Mouse (Mus musculus): ENCODE measurements around the gene Stn1. TPM values are rescaled to one million over a fixed set of nuclear protein-coding genes. Genes with fewer than 3 reads are reported as not detected.
A peak's percentile ranks its signal among the peaks of the same experiment; 100 is the strongest.

The Stn1 gene
- polyA plus RNA-seq, 1 experiment from 2014 or later, result 49.7 TPM

- ATAC-seq (ENCODE audit: insufficient read depth, low FRiP score), result peak; percentile 67
- H3K36me3 ChIP-seq (ENCODE audit: control insufficient read depth, insufficient read depth, low read length), result no peaks in the 10 kb centered on the region
- peak overlapping the region; percentile 80 for H3K4me3 ChIP-seq (replicated peaks; ENCODE audit: low read length)
- peaks cover 37% of the 10 kb centered on the region for H3K4me1 ChIP-seq (ENCODE audit: control insufficient read depth, insufficient read depth, low read length)
- peak overlapping the region; percentile 92 for H3K9ac ChIP-seq (ENCODE audit: low read length)
- under 1% methylated on average over 46 of the region's 46 CpGs for WGBS
- H3K9me3 ChIP-seq (replicated peaks; ENCODE audit: control insufficient read depth, low read length), result no peaks in the 10 kb centered on the region
- H3K4me2 ChIP-seq (ENCODE audit: low read depth, low read length), result peak overlapping the region; percentile 96
- no peaks in the 10 kb centered on the region for H3K27me3 ChIP-seq (ENCODE audit: control insufficient read depth, insufficient read depth, low read length)
- H3K27ac ChIP-seq (ENCODE audit: low read length), result peak overlapping the region; percentile 88
Observed at GRCm38 (mm10) chr19:47463636-47464303, 73.5 kb downstream of the Stn1 start.

- Histone ChIP-seq H3K27me3 (ENCODE audit: control insufficient read depth, insufficient read depth, low read length) (no peaks in the 10 kb centered on the region), H3K9ac (ENCODE audit: low read length) (peak overlapping the region; percentile 92), H3K36me3 (ENCODE audit: control insufficient read depth, insufficient read depth, low read length) (no peaks in the 10 kb centered on the region), H3K27ac (ENCODE audit: low read length) (peak overlapping the region; percentile 88), H3K4me2 (ENCODE audit: low read depth, low read length) (peak overlapping the region; percentile 96), H3K4me3 (replicated peaks; ENCODE audit: low read length) (peak overlapping the region; percentile 80), H3K4me1 (ENCODE audit: control insufficient read depth, insufficient read depth, low read length) (peaks cover 43% of the 10 kb centered on the region), H3K9me3 (replicated peaks; ENCODE audit: control insufficient read depth, low read length) (no peaks in the 10 kb centered on the region)
- ATAC-seq (ENCODE audit: insufficient read depth, low FRiP score), result no peak
- 3% methylated on average over 13 of the region's 13 CpGs for WGBS
Observed at GRCm38 (mm10) chr19:47463206-47463605, 74.1 kb downstream of the Stn1 start.

GRCm38 (mm10) chr19:47462725-47463124 lies 74.6 kb downstream of the Stn1 start:
- peak overlapping the region; percentile 96 for H3K4me2 ChIP-seq (ENCODE audit: low read depth, low read length)
- H3K9me3 ChIP-seq (replicated peaks; ENCODE audit: control insufficient read depth, low read length), result no peaks in the 10 kb centered on the region
- peak overlapping the region; percentile 92 for H3K9ac ChIP-seq (ENCODE audit: low read length)
- no peak overlapping the region for H3K27ac ChIP-seq (ENCODE audit: low read length)
- H3K36me3 ChIP-seq (ENCODE audit: control insufficient read depth, insufficient read depth, low read length), result no peaks in the 10 kb centered on the region
- WGBS, result 29% methylated on average over 6 of the region's 6 CpGs
- H3K27me3 ChIP-seq (ENCODE audit: control insufficient read depth, insufficient read depth, low read length), result no peaks in the 10 kb centered on the region
- no peak for ATAC-seq (ENCODE audit: insufficient read depth, low FRiP score)
- peak overlapping the region; percentile 80 for H3K4me3 ChIP-seq (replicated peaks; ENCODE audit: low read length)
- H3K4me1 ChIP-seq (ENCODE audit: control insufficient read depth, insufficient read depth, low read length), result peaks cover 47% of the 10 kb centered on the region

GRCm38 (mm10) chr19:47461838-47462237 lies 75.5 kb downstream of the Stn1 start:
- Histone ChIP-seq H3K36me3 (ENCODE audit: control insufficient read depth, insufficient read depth, low read length) (no peaks in the 10 kb centered on the region), H3K4me2 (ENCODE audit: low read depth, low read length) (0 out of 2 replicates have a peak overlapping the region, but pooled peaks have one; percentile 96), H3K27ac (ENCODE audit: low read length) (no peak overlapping the region), H3K4me1 (ENCODE audit: control insufficient read depth, insufficient read depth, low read length) (peaks cover 47% of the 10 kb centered on the region), H3K4me3 (replicated peaks; ENCODE audit: low read length) (no peak overlapping the region), H3K9me3 (replicated peaks; ENCODE audit: control insufficient read depth, low read length) (no peaks in the 10 kb centered on the region), H3K27me3 (ENCODE audit: control insufficient read depth, insufficient read depth, low read length) (no peaks in the 10 kb centered on the region), H3K9ac (ENCODE audit: low read length) (no peak overlapping the region)
- no peak for ATAC-seq (ENCODE audit: insufficient read depth, low FRiP score)
- 80% methylated on average over 3 of the region's 3 CpGs for WGBS

- Histone ChIP-seq H3K4me3 (replicated peaks; ENCODE audit: low read length) (no peak overlapping the region), H3K9ac (ENCODE audit: low read length) (no peak overlapping the region), H3K4me2 (ENCODE audit: low read depth, low read length) (no peak overlapping the region), H3K27ac (ENCODE audit: low read length) (no peak overlapping the region), H3K27me3 (ENCODE audit: control insufficient read depth, insufficient read depth, low read length) (no peaks in the 10 kb centered on the region), H3K9me3 (replicated peaks; ENCODE audit: control insufficient read depth, low read length) (no peaks in the 10 kb centered on the region), H3K36me3 (ENCODE audit: control insufficient read depth, insufficient read depth, low read length) (no peaks in the 10 kb centered on the region), H3K4me1 (ENCODE audit: control insufficient read depth, insufficient read depth, low read length) (peaks cover 47% of the 10 kb centered on the region)
- ATAC-seq (ENCODE audit: insufficient read depth, low FRiP score), result no peak
- WGBS, result 75% methylated on average over 9 of the region's 9 CpGs
Observed at GRCm38 (mm10) chr19:47461386-47461785, 75.9 kb downstream of the Stn1 start.

- H3K36me3 ChIP-seq (ENCODE audit: control insufficient read depth, insufficient read depth, low read length), result no peaks in the 10 kb centered on the region
- H3K4me2 ChIP-seq (ENCODE audit: low read depth, low read length), result no peak overlapping the region
- ATAC-seq (ENCODE audit: insufficient read depth, low FRiP score), result no peak
- no peak overlapping the region for H3K27ac ChIP-seq (ENCODE audit: low read length)
- WGBS, result 39% methylated on average over 19 of the region's 19 CpGs
- H3K4me1 ChIP-seq (ENCODE audit: control insufficient read depth, insufficient read depth, low read length), result peaks cover 55% of the 10 kb centered on the region
- H3K9me3 ChIP-seq (replicated peaks; ENCODE audit: control insufficient read depth, low read length), result no peaks in the 10 kb centered on the region
- H3K4me3 ChIP-seq (replicated peaks; ENCODE audit: low read length), result no peak overlapping the region
- H3K27me3 ChIP-seq (ENCODE audit: control insufficient read depth, insufficient read depth, low read length), result no peaks in the 10 kb centered on the region
- no peak overlapping the region for H3K9ac ChIP-seq (ENCODE audit: low read length)
Observed at GRCm38 (mm10) chr19:47460120-47460960, 77.0 kb downstream of the Stn1 start.

- Histone ChIP-seq H3K36me3 (ENCODE audit: control insufficient read depth, insufficient read depth, low read length) (no peaks in the 10 kb centered on the region), H3K4me2 (ENCODE audit: low read depth, low read length) (no peak overlapping the region), H3K9ac (ENCODE audit: low read length) (no peak overlapping the region), H3K27ac (ENCODE audit: low read length) (no peak overlapping the region), H3K4me1 (ENCODE audit: control insufficient read depth, insufficient read depth, low read length) (peaks cover 63% of the 10 kb centered on the region), H3K9me3 (replicated peaks; ENCODE audit: control insufficient read depth, low read length) (no peaks in the 10 kb centered on the region), H3K4me3 (replicated peaks; ENCODE audit: low read length) (no peak overlapping the region), H3K27me3 (ENCODE audit: control insufficient read depth, insufficient read depth, low read length) (no peaks in the 10 kb centered on the region)
- 84% methylated on average over 5 of the region's 5 CpGs for WGBS
- ATAC-seq (ENCODE audit: insufficient read depth, low FRiP score), result no peak
Observed at GRCm38 (mm10) chr19:47459214-47459613, 78.1 kb downstream of the Stn1 start.

GRCm38 (mm10) chr19:47458504-47459161 lies 78.7 kb downstream of the Stn1 start:
- Histone ChIP-seq H3K4me3 (replicated peaks; ENCODE audit: low read length) (no peak overlapping the region), H3K4me2 (ENCODE audit: low read depth, low read length) (no peak overlapping the region), H3K27ac (ENCODE audit: low read length) (no peak overlapping the region), H3K27me3 (ENCODE audit: control insufficient read depth, insufficient read depth, low read length) (no peaks in the 10 kb centered on the region), H3K9ac (ENCODE audit: low read length) (no peak overlapping the region), H3K9me3 (replicated peaks; ENCODE audit: control insufficient read depth, low read length) (no peaks in the 10 kb centered on the region), H3K4me1 (ENCODE audit: control insufficient read depth, insufficient read depth, low read length) (peaks cover 67% of the 10 kb centered on the region), H3K36me3 (ENCODE audit: control insufficient read depth, insufficient read depth, low read length) (no peaks in the 10 kb centered on the region)
- 59% methylated on average over 17 of the region's 17 CpGs for WGBS
- no peak for ATAC-seq (ENCODE audit: insufficient read depth, low FRiP score)
